Mouse (Mus musculus): ENCODE results near the gene Dcst1. TPM values are rescaled to one million over a fixed set of nuclear protein-coding genes. Genes with fewer than 3 reads are reported as not detected.
A peak's percentile ranks its signal among the peaks of the same experiment; 100 is the strongest.

The Dcst1 gene
- polyA plus RNA-seq, 1 experiment from 2014 or later, result 0.12 TPM

DNA sequence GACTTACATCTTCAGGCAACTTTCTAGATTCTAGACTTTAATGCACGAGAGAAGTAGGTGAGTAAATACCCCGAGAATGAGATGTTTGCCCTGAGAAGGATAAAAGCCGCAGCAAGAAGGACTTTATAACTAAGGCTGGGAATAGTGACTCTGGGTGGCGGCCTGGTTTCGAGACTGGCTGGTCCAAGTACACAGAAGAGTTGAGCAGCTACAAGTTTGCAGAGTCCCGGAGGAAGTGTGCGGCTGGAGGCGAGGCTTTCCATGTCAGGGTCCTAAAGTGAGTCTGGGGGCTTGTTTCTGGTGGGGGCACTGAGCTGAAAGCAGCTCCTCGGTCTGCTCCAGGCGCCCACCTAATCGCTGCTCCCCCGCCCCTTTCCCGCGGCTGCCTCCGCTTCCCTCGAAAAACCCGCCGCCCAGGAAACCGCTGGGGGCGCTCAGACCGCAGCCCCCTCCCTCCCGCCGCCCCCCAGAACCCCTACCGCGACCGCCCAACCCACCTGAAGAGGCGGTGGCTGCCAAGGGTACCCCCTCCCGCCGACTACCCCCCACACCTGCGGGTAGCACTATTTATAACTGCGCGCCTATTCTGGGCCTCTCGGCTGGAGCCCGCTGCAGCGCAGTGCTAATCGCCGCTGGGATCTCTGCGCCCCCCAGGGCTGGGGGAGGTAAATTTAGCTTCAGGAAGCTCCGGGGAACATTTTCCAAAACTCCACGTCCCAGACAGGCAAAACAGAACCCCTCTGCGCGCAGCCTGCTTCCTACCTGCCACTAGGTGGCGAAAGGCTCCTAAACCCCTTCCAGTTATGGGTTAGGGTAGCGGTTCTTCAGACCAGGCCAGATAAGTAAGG lies 31.0 kb upstream of the Dcst1 start:
- WGBS (ENCODE audit: insufficient replicate concordance), result under 1% methylated on average over 43 of the region's 44 CpGs
- Histone ChIP-seq H3K4me1 (ENCODE audit: control insufficient read depth, low read depth, low read length) (peaks cover 33% of the 10 kb centered on the region), H3K4me3 (ENCODE audit: low read depth, low read length) (peak overlapping the region; percentile 71), H3K9ac (ENCODE audit: low read depth, low read length) (peak overlapping the region; percentile 71), H3K27me3 (ENCODE audit: control insufficient read depth, insufficient read depth, low read depth, low read length) (peaks cover 30% of the 10 kb centered on the region), H3K4me2 (ENCODE audit: low read depth, low read length) (peak overlapping the region; percentile 99), H3K36me3 (ENCODE audit: control insufficient read depth, insufficient read depth) (no peaks in the 10 kb centered on the region), H3K9me3 (replicated peaks; ENCODE audit: control insufficient read depth, low read length) (no peaks in the 10 kb centered on the region), H3K27ac (ENCODE audit: low read length) (peak overlapping the region; percentile 53)
- no peak for ATAC-seq (ENCODE audit: low read depth)

DNA sequence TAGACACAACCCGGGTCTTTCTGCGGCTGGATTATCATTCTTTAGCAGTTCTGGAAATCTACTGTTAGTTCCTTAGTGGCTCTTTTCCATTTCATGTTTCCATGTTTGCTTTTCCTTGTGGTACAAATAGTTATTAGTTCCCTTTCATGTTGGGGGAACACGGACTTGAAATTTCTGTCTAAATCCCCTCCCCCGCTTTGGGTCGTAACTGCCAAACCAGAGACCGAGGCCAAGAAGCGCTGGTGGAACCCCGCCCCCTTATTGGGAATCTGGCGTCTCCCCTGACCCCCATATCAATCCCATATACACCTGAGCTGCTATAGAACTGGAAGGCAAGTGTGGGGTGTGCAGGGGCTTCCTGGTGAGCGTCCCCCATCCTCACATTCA lies 30.4 kb upstream of the Dcst1 start:
- Histone ChIP-seq H3K4me3 (ENCODE audit: low read depth, low read length) (peak overlapping the region; percentile 71), H3K36me3 (ENCODE audit: control insufficient read depth, insufficient read depth) (no peaks in the 10 kb centered on the region), H3K9ac (ENCODE audit: low read depth, low read length) (peak overlapping the region; percentile 73), H3K9me3 (replicated peaks; ENCODE audit: control insufficient read depth, low read length) (no peaks in the 10 kb centered on the region), H3K27ac (ENCODE audit: low read length) (peak overlapping the region; percentile 89), H3K27me3 (ENCODE audit: control insufficient read depth, insufficient read depth, low read depth, low read length) (peaks cover 31% of the 10 kb centered on the region), H3K4me1 (ENCODE audit: control insufficient read depth, low read depth, low read length) (peaks cover 38% of the 10 kb centered on the region), H3K4me2 (ENCODE audit: low read depth, low read length) (peak overlapping the region; percentile 99)
- 3% methylated on average over 10 of the region's 10 CpGs for WGBS (ENCODE audit: insufficient replicate concordance)
- ATAC-seq (ENCODE audit: low read depth), result no peak

DNA sequence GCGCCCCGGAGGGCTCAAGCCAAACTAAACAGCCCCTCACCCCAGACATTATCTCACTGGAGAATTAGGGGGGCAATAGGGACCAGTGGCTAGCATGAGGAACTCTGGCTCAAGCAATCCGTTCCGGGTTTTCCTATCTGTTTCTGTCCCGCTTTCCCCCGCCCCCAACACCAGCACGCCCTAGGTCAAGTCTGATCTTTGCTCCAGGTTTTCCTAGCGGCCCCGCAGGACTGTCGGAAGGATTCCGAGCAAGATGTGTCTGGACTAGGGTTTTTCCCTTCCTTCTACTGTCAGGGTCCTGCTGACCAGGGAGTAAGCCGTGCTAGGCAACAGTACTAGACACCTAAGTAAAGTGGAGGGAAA lies 29.8 kb upstream of the Dcst1 start:
- H3K27ac ChIP-seq (ENCODE audit: low read length), result peak overlapping the region; percentile 89

DNA sequence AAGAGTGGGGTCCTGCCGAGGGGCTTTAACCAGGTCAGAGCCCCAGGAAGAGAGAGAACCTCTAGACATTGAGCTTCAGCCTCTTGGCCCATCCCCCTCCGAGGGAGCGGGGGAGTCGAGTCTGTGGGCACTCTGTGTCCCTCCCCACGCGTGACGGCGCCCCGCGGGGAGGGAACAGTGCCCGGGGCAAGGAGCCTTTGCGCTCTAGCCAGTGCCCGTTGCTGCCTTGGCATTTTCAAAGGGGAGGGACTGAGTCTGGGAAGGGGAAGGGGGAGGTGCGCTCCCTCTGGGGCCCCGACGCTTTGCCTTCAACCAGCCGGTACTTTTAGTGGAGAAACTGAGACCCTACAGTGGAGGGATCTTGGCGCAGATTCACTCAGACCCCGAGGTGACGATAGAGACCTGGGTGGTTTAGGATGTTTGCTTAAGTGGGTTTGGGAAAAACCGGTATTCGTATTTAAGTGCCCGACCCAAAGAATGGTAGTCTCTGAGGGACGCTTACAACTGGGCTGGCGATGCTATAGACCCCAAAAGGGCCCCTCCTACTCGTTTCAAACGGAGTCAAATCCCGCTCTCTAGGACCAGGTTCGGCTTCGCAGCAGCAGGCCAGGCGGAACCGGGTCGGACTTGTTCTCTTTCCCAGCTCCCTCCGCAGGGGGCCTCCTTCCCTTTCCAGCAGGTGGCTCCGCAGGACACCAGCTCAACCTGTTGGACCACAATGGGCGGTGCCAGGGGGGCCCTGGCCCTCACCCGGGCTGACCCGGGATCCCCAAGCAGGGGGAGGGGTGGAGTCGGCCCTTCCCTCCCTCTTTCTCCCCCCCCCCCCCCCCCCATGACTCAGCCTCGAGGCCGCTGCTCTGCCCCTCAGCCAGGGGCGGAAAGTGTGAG lies 29.2 kb upstream of the Dcst1 start, which contains the start of gene Zbtb7b:
Gene Zbtb7b, minus strand, starts transcription at position 771 of the 888 bp plus-strand sequence.
- Histone ChIP-seq H3K4me1 (ENCODE audit: control insufficient read depth, low read depth, low read length) (peaks cover 45% of the 10 kb centered on the region), H3K4me3 (ENCODE audit: low read depth, low read length) (peak within 1 kb of the TSS; percentile 71), H3K27ac (ENCODE audit: low read length) (peak within 1 kb of the TSS; percentile 89), H3K36me3 (ENCODE audit: control insufficient read depth, insufficient read depth) (no peaks in the 10 kb centered on the region), H3K27me3 (ENCODE audit: control insufficient read depth, insufficient read depth, low read depth, low read length) (peaks cover 31% of the 10 kb centered on the region), H3K9me3 (replicated peaks; ENCODE audit: control insufficient read depth, low read length) (no peaks in the 10 kb centered on the region), H3K9ac (ENCODE audit: low read depth, low read length) (peak within 1 kb of the TSS; percentile 73), H3K4me2 (ENCODE audit: low read depth, low read length) (peak within 1 kb of the TSS; percentile 99)
- 0% methylated on average over 42 of the region's 42 CpGs for WGBS (ENCODE audit: insufficient replicate concordance)
- ATAC-seq (ENCODE audit: low read depth), result peak; percentile 40

More for the DNA sequence above, 29.8 kb upstream of the Dcst1 start:
- peak; percentile 9 for ATAC-seq (ENCODE audit: low read depth)
- peak overlapping the region; percentile 99 for H3K4me2 ChIP-seq (ENCODE audit: low read depth, low read length)
- H3K36me3 ChIP-seq (ENCODE audit: control insufficient read depth, insufficient read depth), result no peaks in the 10 kb centered on the region
- H3K9me3 ChIP-seq (replicated peaks; ENCODE audit: control insufficient read depth, low read length), result no peaks in the 10 kb centered on the region
- H3K27me3 ChIP-seq (ENCODE audit: control insufficient read depth, insufficient read depth, low read depth, low read length), result peaks cover 31% of the 10 kb centered on the region
- H3K4me3 ChIP-seq (ENCODE audit: low read depth, low read length), result peak overlapping the region; percentile 71
- under 1% methylated on average over 11 of the region's 12 CpGs for WGBS (ENCODE audit: insufficient replicate concordance)
- peaks cover 42% of the 10 kb centered on the region for H3K4me1 ChIP-seq (ENCODE audit: control insufficient read depth, low read depth, low read length)
- H3K9ac ChIP-seq (ENCODE audit: low read depth, low read length), result peak overlapping the region; percentile 73

DNA sequence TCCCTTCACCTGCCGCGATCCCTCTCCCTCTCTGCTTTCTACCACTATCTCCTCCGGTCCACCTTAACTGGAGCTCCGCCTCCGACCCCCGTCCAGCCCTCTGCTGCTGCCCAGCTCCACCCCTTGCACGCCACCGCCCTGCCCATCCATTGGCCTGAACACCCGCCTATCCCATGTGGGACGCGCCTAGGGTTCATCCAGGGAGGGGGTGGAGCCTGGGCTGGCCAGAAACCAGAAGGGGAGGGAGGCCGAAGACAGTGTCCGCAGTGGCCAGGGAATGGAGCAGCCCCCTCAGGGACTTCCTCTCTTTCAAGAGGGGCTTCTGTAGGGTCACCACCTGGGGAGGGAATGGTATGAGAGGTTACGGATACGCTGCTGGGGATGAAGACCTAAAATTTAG lies 28.6 kb upstream of the Dcst1 start:
- Histone ChIP-seq H3K4me1 (ENCODE audit: control insufficient read depth, low read depth, low read length) (peaks cover 47% of the 10 kb centered on the region), H3K4me3 (ENCODE audit: low read depth, low read length) (peak overlapping the region; percentile 71)
- under 1% methylated on average over 15 of the region's 15 CpGs for WGBS (ENCODE audit: insufficient replicate concordance)

DNA sequence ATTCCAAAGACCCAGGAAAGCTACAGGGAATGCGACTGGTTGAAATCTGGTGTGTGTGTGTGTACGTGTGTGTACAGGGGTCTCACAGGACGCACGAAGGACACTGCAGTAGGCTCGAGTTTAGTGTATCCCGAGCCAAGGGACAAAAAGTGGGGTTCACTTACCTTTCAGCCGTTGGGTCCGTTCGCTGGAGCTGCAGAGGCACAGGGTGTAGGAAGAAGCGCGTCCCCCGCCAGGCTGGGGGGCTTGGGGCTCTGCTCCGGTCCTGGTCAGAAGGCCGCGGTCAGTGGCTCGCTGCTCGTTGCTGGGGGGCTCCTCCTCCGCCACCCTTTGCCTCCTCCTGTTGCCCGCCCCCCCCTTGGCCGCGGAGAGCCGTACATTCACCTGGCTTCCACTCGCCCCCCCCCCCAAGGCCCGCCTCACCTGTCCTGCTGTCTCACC lies 27.8 kb upstream of the Dcst1 start:
- 0% methylated on average over 21 of the region's 24 CpGs for WGBS (ENCODE audit: insufficient replicate concordance)
- H3K4me3 ChIP-seq (ENCODE audit: low read depth, low read length), result peak overlapping the region; percentile 71
- H3K4me1 ChIP-seq (ENCODE audit: control insufficient read depth, low read depth, low read length), result peaks cover 55% of the 10 kb centered on the region
- H3K9me3 ChIP-seq (replicated peaks; ENCODE audit: control insufficient read depth, low read length), result no peaks in the 10 kb centered on the region
- no peaks in the 10 kb centered on the region for H3K36me3 ChIP-seq (ENCODE audit: control insufficient read depth, insufficient read depth)
- H3K27me3 ChIP-seq (ENCODE audit: control insufficient read depth, insufficient read depth, low read depth, low read length), result peaks cover 31% of the 10 kb centered on the region
- peak overlapping the region; percentile 81 for H3K27ac ChIP-seq (ENCODE audit: low read length)
- peak overlapping the region; percentile 99 for H3K4me2 ChIP-seq (ENCODE audit: low read depth, low read length)
- H3K9ac ChIP-seq (ENCODE audit: low read depth, low read length), result peak overlapping the region; percentile 68
- ATAC-seq (ENCODE audit: low read depth), result no peak

More for the DNA sequence above, 28.6 kb upstream of the Dcst1 start:
- Histone ChIP-seq H3K9ac (ENCODE audit: low read depth, low read length) (peak overlapping the region; percentile 73), H3K36me3 (ENCODE audit: control insufficient read depth, insufficient read depth) (no peaks in the 10 kb centered on the region), H3K27me3 (ENCODE audit: control insufficient read depth, insufficient read depth, low read depth, low read length) (peaks cover 31% of the 10 kb centered on the region), H3K9me3 (replicated peaks; ENCODE audit: control insufficient read depth, low read length) (no peaks in the 10 kb centered on the region), H3K4me2 (ENCODE audit: low read depth, low read length) (peak overlapping the region; percentile 99), H3K27ac (ENCODE audit: low read length) (peak overlapping the region; percentile 89)
- peak; percentile 93 for ATAC-seq (ENCODE audit: low read depth)

DNA sequence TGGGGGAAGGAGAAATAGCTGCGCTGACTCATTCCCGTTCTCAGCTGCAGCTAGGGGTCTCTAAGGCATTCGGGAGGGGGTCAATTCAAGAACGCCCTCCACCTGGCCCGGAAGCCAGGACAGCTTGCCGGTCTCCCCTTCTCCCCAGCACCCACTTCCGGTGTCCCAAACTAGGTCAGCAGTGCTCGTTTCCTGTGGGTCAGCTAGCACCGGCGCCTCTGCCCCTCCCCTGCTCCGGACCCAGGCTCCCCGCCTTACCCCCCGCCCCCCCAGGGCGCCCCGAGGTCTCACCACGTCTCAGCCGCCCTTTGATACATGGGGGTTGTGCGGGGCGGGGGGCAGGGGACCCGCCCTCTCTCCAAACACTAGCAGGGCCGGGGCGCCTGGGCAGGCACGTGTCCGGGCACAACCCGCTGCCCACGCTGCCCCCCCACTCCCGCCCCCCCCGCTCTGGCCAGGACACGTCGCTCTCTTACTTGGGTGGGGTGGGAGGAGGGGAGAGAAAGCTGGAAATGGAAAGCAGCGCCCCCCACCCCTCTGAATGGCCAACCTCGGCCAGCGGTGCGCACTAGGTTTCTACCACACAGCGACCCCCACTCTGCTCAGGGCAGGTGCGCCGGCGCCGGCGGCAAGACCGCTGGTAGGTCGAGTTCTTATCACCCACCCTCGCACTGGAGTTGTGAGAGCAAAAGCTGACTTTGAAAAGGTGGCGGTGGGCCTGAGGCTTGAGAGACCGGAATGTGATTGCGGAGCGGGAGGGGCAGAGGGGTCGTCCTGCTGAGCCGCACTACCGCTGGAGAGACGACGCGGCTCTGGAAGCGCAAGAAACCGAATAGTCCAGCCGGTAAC lies 26.8 kb upstream of the Dcst1 start:
- Histone ChIP-seq H3K36me3 (ENCODE audit: control insufficient read depth, insufficient read depth) (no peaks in the 10 kb centered on the region), H3K4me1 (ENCODE audit: control insufficient read depth, low read depth, low read length) (peaks cover 63% of the 10 kb centered on the region), H3K4me2 (ENCODE audit: low read depth, low read length) (peak overlapping the region; percentile 99), H3K27ac (ENCODE audit: low read length) (peak overlapping the region; percentile 81), H3K27me3 (ENCODE audit: control insufficient read depth, insufficient read depth, low read depth, low read length) (peaks cover 31% of the 10 kb centered on the region), H3K9ac (ENCODE audit: low read depth, low read length) (peak overlapping the region; percentile 68), H3K4me3 (ENCODE audit: low read depth, low read length) (peak overlapping the region; percentile 71), H3K9me3 (replicated peaks; ENCODE audit: control insufficient read depth, low read length) (no peaks in the 10 kb centered on the region)
- peak; percentile 5 for ATAC-seq (ENCODE audit: low read depth)
- 1% methylated on average over 55 of the region's 56 CpGs for WGBS (ENCODE audit: insufficient replicate concordance)

Data from liver, embryonic 16.5 days (tissue).